Mouse (Mus musculus) kidney, embryonic 14.5 days (tissue): ENCODE results near the gene Cflar. TPM values are rescaled to one million over a fixed set of nuclear protein-coding genes. Genes with fewer than 3 reads are reported as not detected.
"Not testable (repeated sequence)": the region's sequence is repeated elsewhere in the genome, so short reads cannot be mapped to it uniquely, and the experiment has no call there.

Experiments used
- ATAC-seq: fragments of 200-750 bp; cut with Nextera tagmentation; 2 replicates; pipeline ENCODE4 v1.8.0; 2017; ENCODE audit warnings: moderate number of reproducible peaks, mild to moderate bottlenecking, moderate TSS enrichment, moderate library complexity; ENCODE audit not compliant: low FRiP score, low TSS enrichment
- H3K27ac ChIP-seq: fragments of 300-500 bp; sonication (generic); 2 replicates; pipeline ENCODE4 v1.5.1; 2014; ENCODE audit warnings: low read depth, mild to moderate bottlenecking, low read length, moderate library complexity, mixed read lengths
- H3K27me3 ChIP-seq: fragments of 300-500 bp; sonication (generic); 2 replicates; pipeline ENCODE4 v1.6.1; 2014; ENCODE audit warnings: mild to moderate bottlenecking, low read length; ENCODE audit not compliant: control insufficient read depth, insufficient read depth
- H3K36me3 ChIP-seq: fragments of 300-500 bp; sonication (generic); 2 replicates; pipeline ENCODE4 v1.6.1; 2014; ENCODE audit warnings: low read length, mixed read lengths; ENCODE audit not compliant: control insufficient read depth, insufficient read depth
- H3K4me1 ChIP-seq: fragments of 300-500 bp; sonication (generic); 2 replicates; pipeline ENCODE4 v1.6.1; 2014; ENCODE audit warnings: low read length, mixed read lengths; ENCODE audit not compliant: control insufficient read depth, insufficient read depth
- H3K4me2 ChIP-seq: fragments of 300-500 bp; sonication (generic); replicated peaks from 2 replicates; pipeline ENCODE4 v1.6.1; 2014; ENCODE audit warnings: low read depth, mild to moderate bottlenecking, low read length
- H3K4me3 ChIP-seq: fragments of 300-500 bp; sonication (generic); 2 replicates; pipeline ENCODE4 v1.5.1; 2014; ENCODE audit warnings: mild to moderate bottlenecking, low read length
- H3K9ac ChIP-seq: fragments of 300-500 bp; sonication (generic); 2 replicates; pipeline ENCODE4 v1.6.1; 2014; ENCODE audit warnings: low read depth, mild to moderate bottlenecking, low read length, moderate library complexity
- H3K9me3 ChIP-seq: fragments of 300-500 bp; sonication (generic); 2 replicates; pipeline ENCODE4 v1.6.1; 2016; ENCODE audit warnings: low read length; ENCODE audit not compliant: control insufficient read depth
- WGBS: fragments of 180-500 bp; shearing (Covaris S2); extraction: QIAGEN DNeasy Blood & Tissue Kit; methylation state at CpG from one replicate; pipeline ENCODE4 v1.1.7; 2014; 5-methylcytosine and 5-hydroxymethylcytosine counted together
- polyA plus RNA-seq: library from polyadenylated mRNA; unstranded; fragments of >200 nt; fragmentation: Nextera tagmentation; extraction: Ambion mirVana; gene quantifications from 2 replicates; pipeline ENCODE4 v1.2.1, GENCODE M21; 2014

Gene Cflar
- polyA plus RNA-seq, 1 experiment from 2014 or later = 39.6 TPM

DNA sequence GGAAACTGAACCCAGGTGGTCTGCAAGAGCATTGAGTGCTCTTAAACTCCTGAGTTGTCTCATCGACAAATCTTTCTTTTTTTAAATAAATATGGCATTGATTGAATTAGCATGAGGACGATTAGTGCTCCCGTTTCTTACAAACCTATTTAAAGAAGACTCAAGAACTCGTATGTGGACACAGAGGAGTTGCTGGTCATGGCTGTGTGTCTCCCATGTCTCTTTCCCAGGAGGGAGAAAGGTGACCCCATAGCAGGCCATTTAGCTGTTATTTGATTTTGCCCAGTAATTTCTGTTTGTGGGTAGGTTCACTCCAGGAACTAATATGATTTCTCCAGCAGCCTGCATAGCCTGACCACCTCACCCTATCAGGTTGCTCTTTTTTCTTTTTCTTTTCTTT lies 85.5 kb downstream of the Cflar start:
- H3K4me1 ChIP-seq = peaks cover 8% of the 10 kb centered on the region; the same call in 1 of the 2 replicates
- no peak for ATAC-seq
- peak overlapping the region; percentile 21; the same call in 1 of the 2 replicates for H3K4me2 ChIP-seq
- H3K9ac ChIP-seq = no peak overlapping the region
- H3K9me3 ChIP-seq = peaks cover 4% of the 10 kb centered on the region; the same call in 1 of the 2 replicates
- no peaks in the 10 kb centered on the region; the same call in 1 of the 2 replicates for H3K36me3 ChIP-seq
- no peaks in the 10 kb centered on the region for H3K27me3 ChIP-seq
- H3K27ac ChIP-seq = no peak overlapping the region
- 75% methylated on average over 4 of the region's 4 CpGs for WGBS
- H3K4me3 ChIP-seq = no peak overlapping the region

GRCm38 (mm10) chr1:58797370-58797769 lies 86.1 kb downstream of the Cflar start:
- no peak overlapping the region for H3K9ac ChIP-seq
- H3K4me1 ChIP-seq = peaks cover 8% of the 10 kb centered on the region; the same call in 1 of the 2 replicates
- no peaks in the 10 kb centered on the region for H3K27me3 ChIP-seq
- no peak overlapping the region for H3K27ac ChIP-seq
- H3K4me2 ChIP-seq = no peak overlapping the region; the same call in 1 of the 2 replicates
- 73% methylated on average over 2 of the region's 2 CpGs for WGBS
- H3K9me3 ChIP-seq = peaks cover 4% of the 10 kb centered on the region; the same call in 1 of the 2 replicates
- no peak overlapping the region for H3K4me3 ChIP-seq
- no peak for ATAC-seq
- H3K36me3 ChIP-seq = no peaks in the 10 kb centered on the region; the same call in 1 of the 2 replicates

- Histone ChIP-seq H3K4me1 (peaks cover 8% of the 10 kb centered on the region; the same call in 1 of the 2 replicates), H3K27ac (no peak overlapping the region), H3K4me3 (no peak overlapping the region), H3K9me3 (peaks cover 4% of the 10 kb centered on the region; the same call in 1 of the 2 replicates), H3K27me3 (no peaks in the 10 kb centered on the region), H3K4me2 (no peak overlapping the region), H3K9ac (no peak overlapping the region), H3K36me3 (no peaks in the 10 kb centered on the region; the same call in 1 of the 2 replicates)
- WGBS = 91% methylated on average over 4 of the region's 4 CpGs
- no peak for ATAC-seq
These were observed 87.6 kb downstream of the Cflar start for GRCm38 (mm10) chr1:58798911-58799310.

DNA sequence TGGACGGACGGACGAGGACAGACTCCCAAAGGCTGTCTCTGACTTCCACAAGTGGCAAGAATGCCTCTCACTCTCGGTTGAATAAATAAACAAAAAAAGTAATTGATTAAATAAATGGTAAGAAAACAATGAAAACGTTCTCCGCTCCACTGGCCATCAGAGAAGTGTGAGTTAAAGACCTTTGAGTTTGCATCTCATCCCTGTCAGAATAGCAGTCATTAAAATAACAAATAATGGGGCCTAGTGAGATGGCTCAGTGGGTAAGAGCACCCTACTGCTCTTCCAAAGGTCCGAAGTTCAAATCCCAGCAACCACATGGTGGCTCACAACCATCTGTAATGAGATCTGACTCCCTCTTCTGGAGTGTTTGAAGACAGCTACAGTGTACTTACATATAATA lies 89.3 kb downstream of the Cflar start:
- H3K4me2 ChIP-seq, H3K9ac ChIP-seq, H3K4me3 ChIP-seq, ATAC-seq, H3K36me3 ChIP-seq, H3K9me3 ChIP-seq, H3K27me3 ChIP-seq, H3K4me1 ChIP-seq, H3K27ac ChIP-seq: not testable (repeated sequence)
- 72% methylated on average over 7 of the region's 7 CpGs for WGBS

- ATAC-seq = no peak; the same call in 1 of the 2 replicates
- 93% methylated on average over 8 of the region's 8 CpGs for WGBS
- Histone ChIP-seq H3K9ac (no peak overlapping the region), H3K36me3 (no peaks in the 10 kb centered on the region; the same call in 1 of the 2 replicates), H3K4me3 (no peak overlapping the region), H3K27me3 (no peaks in the 10 kb centered on the region), H3K4me1 (peaks cover 8% of the 10 kb centered on the region; the same call in 1 of the 2 replicates), H3K9me3 (peaks cover 4% of the 10 kb centered on the region; the same call in 1 of the 2 replicates), H3K4me2 (no peak overlapping the region), H3K27ac (no peak overlapping the region)
These were observed 90.4 kb downstream of the Cflar start for GRCm38 (mm10) chr1:58801558-58802285.

DNA sequence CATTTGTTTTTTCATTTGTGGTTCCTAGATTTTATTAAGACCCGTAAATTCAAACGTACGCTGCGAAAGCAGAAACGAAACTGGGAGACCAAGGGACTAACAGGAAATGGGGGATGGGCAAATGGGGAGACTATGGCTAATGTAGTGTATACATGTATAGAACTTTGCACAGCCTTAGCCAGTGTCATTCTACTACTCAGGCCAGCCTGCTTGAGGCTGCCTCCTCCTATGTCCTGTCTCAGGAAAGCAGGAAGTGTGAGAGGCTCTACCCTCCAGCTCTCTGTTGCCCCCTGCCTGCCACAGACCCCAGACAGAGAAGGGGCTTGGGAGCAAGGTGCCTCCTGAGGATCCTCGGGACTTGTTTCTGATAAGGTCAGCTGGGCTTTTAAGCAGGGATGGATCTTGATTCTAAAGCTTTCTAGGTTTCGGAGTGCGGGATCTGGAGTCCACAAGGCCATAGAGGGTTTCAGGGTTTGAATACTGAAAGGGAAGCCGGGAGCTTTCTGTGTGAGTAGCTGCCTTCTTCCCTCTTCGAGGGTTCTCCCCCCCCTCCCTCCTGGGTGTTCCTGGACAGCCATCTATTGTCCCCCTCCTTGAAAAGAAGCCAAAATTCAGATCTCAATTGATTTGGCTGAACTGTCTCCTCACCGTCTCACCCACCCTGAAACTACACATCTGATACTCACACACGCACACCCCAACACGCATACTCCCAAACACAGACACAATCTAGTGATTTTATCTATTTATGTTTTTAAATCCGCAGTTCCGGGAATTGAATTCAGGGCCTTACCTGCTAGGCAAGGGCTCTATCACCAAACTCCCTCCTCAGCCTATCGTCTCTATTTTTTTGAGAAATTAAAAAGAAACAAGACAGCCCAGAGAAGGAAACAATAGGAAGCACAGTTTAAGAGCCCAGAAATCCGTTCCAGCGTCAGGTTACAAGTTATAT lies 91.3 kb downstream of the Cflar start:
- Histone ChIP-seq H3K4me3 (no peak overlapping the region), H3K9me3 (peaks cover 4% of the 10 kb centered on the region; the same call in 1 of the 2 replicates), H3K4me1 (no peaks in the 10 kb centered on the region), H3K36me3 (no peaks in the 10 kb centered on the region; the same call in 1 of the 2 replicates), H3K27me3 (no peaks in the 10 kb centered on the region), H3K27ac (no peak overlapping the region), H3K4me2 (no peak overlapping the region), H3K9ac (no peak overlapping the region)
- 72% methylated on average over 18 of the region's 18 CpGs for WGBS
- peak; percentile 64 for ATAC-seq

DNA sequence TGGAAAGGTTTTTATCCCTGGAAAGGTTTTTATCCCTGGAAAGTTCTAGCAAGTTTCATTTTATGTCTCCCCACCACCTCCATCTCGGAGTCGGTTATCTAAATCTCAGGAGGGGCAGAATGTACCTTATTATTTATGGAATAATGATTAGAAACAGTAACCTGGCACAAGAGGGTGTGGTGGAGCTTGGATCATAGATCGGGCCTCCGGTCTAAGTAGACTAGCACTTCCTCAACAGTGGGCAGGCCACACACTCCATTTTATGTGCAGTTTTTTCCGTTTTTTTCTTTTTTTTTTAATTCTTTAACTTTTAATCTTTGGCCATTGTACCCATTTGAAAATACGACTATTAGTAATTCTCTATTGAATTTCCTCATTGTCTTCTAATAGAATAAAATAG lies 92.2 kb downstream of the Cflar start:
- H3K9me3 ChIP-seq = peaks cover 4% of the 10 kb centered on the region; the same call in 1 of the 2 replicates
- H3K27me3 ChIP-seq = no peaks in the 10 kb centered on the region
- no peak overlapping the region for H3K4me3 ChIP-seq
- no peaks in the 10 kb centered on the region; the same call in 1 of the 2 replicates for H3K36me3 ChIP-seq
- no peak for ATAC-seq
- no peaks in the 10 kb centered on the region for H3K4me1 ChIP-seq
- H3K9ac ChIP-seq = no peak overlapping the region
- 87% methylated on average over 6 of the region's 6 CpGs for WGBS
- H3K4me2 ChIP-seq = no peak overlapping the region
- H3K27ac ChIP-seq = no peak overlapping the region

- no peak overlapping the region for H3K9ac ChIP-seq
- H3K4me3 ChIP-seq = no peak overlapping the region
- no peak overlapping the region for H3K27ac ChIP-seq
- H3K4me2 ChIP-seq = no peak overlapping the region
- H3K9me3 ChIP-seq = no peaks in the 10 kb centered on the region; the same call in 1 of the 2 replicates
- H3K36me3 ChIP-seq = no peaks in the 10 kb centered on the region
- no peak for ATAC-seq
- no peaks in the 10 kb centered on the region for H3K4me1 ChIP-seq
- WGBS = 82% methylated on average over 3 of the region's 3 CpGs
- no peaks in the 10 kb centered on the region for H3K27me3 ChIP-seq
These were observed 95.3 kb downstream of the Cflar start for GRCm38 (mm10) chr1:58806651-58807050.
